Mouse (Mus musculus) CH12.LX (cell line): Measurements from ENCODE around the gene Phb2.

ENCODE experiments used
- CTCF ChIP-seq, 2 experiments: IDR thresholded peaks in 1 of 2; conservative IDR thresholded peaks in 1 of 2; 2 replicates each; pipeline ENCODE4 v1.5.1; 2011 to 2012; ENCODE audit warnings: low read depth in 2 of 2, low read length in 2 of 2, improper control_type of control experiment in 1 of 2, inconsistent platforms in 1 of 2, mild to moderate bottlenecking in 1 of 2, moderate library complexity in 1 of 2
- ELF1 ChIP-seq: IDR thresholded peaks from 2 replicates; pipeline ENCODE4 v1.6.1; 2014; ENCODE audit warnings: low read depth, mild to moderate bottlenecking, inconsistent platforms, low read length, improper control_type of control experiment
- EP300 ChIP-seq: IDR thresholded peaks from 2 replicates; pipeline ENCODE4 v1.6.1; 2011; ENCODE audit warnings: low read length, improper control_type of control experiment
- ETS1 ChIP-seq: conservative IDR thresholded peaks from 2 replicates; pipeline ENCODE4 v1.6.1; 2012; ENCODE audit warnings: low read depth, mild to moderate bottlenecking, inconsistent platforms, low read length, improper control_type of control experiment, moderate library complexity
- MAFK ChIP-seq: IDR thresholded peaks from 2 replicates; pipeline ENCODE4 v1.6.1; 2011; ENCODE audit warnings: low read length, improper control_type of control experiment; ENCODE audit not compliant: insufficient replicate concordance
- PAX5 ChIP-seq: IDR thresholded peaks from 2 replicates; pipeline ENCODE4 v1.6.1; 2012; ENCODE audit warnings: low read length, inconsistent platforms, mixed read lengths
- POLR2A ChIP-seq: IDR thresholded peaks from 2 replicates; pipeline ENCODE4 v1.6.1; 2011; ENCODE audit warnings: low read depth, mild to moderate bottlenecking, improper control_type of control experiment, low read length
- POLR2AphosphoS2 ChIP-seq: IDR thresholded peaks from 2 replicates; pipeline ENCODE4 v1.6.1; 2011; ENCODE audit warnings: low read depth, low read length, improper control_type of control experiment
- USF1 ChIP-seq: IDR thresholded peaks from 2 replicates; pipeline ENCODE4 v1.6.1; 2014; ENCODE audit warnings: low read depth, mild to moderate bottlenecking, inconsistent platforms, low read length, improper control_type of control experiment
- USF2 ChIP-seq: conservative IDR thresholded peaks from 2 replicates; pipeline ENCODE4 v1.6.1; 2011; ENCODE audit warnings: low read depth, low read length, improper control_type of control experiment
- ZNF384 ChIP-seq: IDR thresholded peaks from 2 replicates; pipeline ENCODE4 v1.6.1; 2012; ENCODE audit warnings: low read depth, low read length, improper control_type of control experiment, inconsistent platforms

- TF ChIP-seq EP300: no peak
- no peak for TF ChIP-seq ETS1
- TF ChIP-seq POLR2A: no peak
- TF ChIP-seq CTCF (conservative IDR thresholded peaks at IDR 0.05 in 1 of 2, IDR thresholded peaks at IDR 0.05 in 1 of 2; ENCODE audit: low read depth in 2 of 2, low read length in 2 of 2): no peak
- no peak for TF ChIP-seq USF1
- no peak for TF ChIP-seq ZNF384
- no peak for TF ChIP-seq USF2
- no peak for TF ChIP-seq MAFK
- TF ChIP-seq ELF1: no peak
- no peak for TF ChIP-seq PAX5
- no peak for TF ChIP-seq POLR2AphosphoS2
Measured at GRCm38 (mm10) chr6:124757351-124757880, 45.3 kb downstream of the Phb2 start.
